Mouse (Mus musculus) left cerebral cortex, postnatal 25 days (tissue): ENCODE results near the gene Stxbp2. TPM values are rescaled to one million over a fixed set of nuclear protein-coding genes. Genes with fewer than 3 reads are reported as not detected.
A peak's percentile ranks its signal among the peaks of the same experiment; 100 is the strongest.

Source experiments
- DNase-seq, 2 experiments: peaks; one replicate each; pipeline ENCODE4 v3.0.0; 2022; ENCODE audit warnings: low spot score in 2 of 2, mixed read lengths in 1 of 2
- intact Hi-C: fragments of 180-260 bp; cut with DNase I; formaldehyde crosslinking; loops from one replicate; pipeline ENCODE4 v1.15.1; 2025
- total RNA-seq, 2 experiments: library from RNA; stranded (reverse); gene quantifications; 2 replicates each; pipeline ENCODE4 v1.2.3; 2021

The Stxbp2 gene
- total RNA-seq, 2 experiments from 2014 or later: 32.6 to 48.4 TPM

DNA sequence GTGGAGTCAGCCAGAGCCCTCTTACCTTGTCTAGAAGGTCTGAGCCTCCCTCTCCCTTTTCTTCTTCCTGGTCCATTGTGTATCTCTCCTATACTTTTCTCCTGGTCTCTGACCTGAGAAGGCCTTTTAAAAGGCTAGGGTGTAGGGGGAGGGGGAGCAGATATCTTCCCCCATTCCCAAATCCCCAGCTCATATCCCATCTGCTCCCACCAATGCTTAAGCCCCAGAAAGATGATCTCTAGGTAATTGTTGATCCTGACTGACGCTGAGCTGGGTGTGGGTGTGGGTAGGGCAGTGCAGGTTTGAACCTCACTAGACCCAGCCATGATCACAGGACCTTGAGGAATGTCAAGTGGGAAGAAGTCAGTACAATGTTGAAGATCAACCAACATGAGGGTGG lies 5.3 kb upstream of the Stxbp2 start, which contains the start of gene Pcp2:
Gene Pcp2 (minus strand): TSS at position 101 of the 400 bp plus-strand sequence.
- no peak for DNase-seq
- intact Hi-C loops: no loop called here

DNA sequence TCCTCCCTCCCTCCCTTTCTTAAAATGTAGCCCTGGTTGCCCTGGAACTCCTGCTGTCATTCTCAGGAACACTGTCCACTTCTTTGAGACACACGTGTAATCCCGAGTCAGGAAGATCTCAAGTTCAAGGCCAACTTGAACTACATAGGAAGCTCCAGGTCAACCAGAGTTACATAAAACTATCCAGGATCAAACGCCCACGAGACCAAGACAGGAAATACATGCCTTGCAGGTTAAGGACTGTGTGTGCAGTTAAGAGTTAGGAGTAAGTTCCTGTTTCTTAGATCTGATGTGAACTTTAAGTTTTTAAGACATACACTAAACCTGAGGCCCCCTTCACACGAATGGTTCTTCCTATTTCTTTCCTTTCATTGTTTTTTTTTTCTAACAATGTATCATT lies 3.8 kb upstream of the Stxbp2 start:
- intact Hi-C loops: loop anchor here (1.0 kb wide), 1 partner anchor 45 kb away; the partner anchor contains the start of gene Fcor
- no peak for DNase-seq

DNA sequence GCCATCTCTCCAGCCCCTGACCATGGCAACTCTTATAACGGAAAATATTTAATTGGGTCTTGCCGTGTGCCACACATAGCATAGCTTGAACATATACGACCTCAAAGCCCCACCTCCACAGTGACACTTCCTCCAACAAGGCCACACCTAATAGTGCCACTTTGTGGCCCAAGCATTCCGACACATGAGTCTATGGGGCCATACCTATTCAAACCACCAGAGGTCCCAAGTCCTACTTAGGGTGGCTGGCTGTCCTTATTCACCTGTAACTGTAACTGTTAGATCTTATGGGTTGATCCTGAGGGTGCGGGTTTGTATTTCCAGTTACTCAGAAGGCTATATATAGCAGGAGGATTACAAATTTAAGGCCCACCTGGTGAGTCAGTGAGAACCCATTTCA lies 2.7 kb upstream of the Stxbp2 start:
- intact Hi-C loops: no loop called here
- peak in 1 of 2 experiments; percentile 52 for DNase-seq

DNA sequence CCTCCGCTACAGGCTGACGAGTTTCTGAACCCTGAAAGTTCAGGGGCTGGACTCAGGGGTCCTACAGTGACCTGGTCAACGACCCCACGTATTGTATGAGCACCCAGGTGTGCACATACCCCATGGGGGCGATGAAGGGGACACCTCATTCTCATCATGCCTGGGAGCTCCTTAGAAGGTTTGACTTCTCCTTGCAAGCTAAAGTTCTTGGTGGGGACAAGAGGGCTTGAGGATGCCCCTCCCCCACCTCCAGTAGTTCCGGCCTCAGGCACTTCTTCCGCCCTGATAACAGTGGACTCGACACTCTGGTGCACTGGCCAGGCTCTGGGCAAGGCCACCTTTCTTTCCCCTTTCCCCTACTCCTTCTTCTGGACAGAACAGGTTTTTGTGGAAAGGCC lies 722 bp downstream of the Stxbp2 start:
- intact Hi-C loops: no loop called here
- DNase-seq: no peak

DNA sequence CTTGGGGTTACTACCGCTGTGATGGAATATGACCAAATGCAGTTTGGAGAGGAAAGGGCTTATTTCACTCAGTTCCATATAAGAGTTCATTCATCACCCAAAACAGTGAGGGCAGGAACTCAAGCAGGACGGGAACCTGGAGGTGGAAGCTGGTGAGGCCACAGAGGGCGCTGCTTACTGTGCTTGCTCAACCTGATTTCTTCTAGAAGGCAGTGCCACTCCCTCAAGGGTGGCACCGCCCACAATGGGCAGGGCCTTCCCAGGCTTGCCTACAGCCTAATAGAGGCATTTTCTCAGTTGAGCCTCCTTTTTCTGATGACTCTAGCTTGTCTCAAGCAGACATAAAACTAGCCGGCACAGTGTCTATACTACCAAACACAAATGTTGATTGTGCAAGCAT lies 15.0 kb downstream of the Stxbp2 start:
- intact Hi-C loops: no loop called here
- DNase-seq: peak in 1 of 2 experiments; percentile 12

DNA sequence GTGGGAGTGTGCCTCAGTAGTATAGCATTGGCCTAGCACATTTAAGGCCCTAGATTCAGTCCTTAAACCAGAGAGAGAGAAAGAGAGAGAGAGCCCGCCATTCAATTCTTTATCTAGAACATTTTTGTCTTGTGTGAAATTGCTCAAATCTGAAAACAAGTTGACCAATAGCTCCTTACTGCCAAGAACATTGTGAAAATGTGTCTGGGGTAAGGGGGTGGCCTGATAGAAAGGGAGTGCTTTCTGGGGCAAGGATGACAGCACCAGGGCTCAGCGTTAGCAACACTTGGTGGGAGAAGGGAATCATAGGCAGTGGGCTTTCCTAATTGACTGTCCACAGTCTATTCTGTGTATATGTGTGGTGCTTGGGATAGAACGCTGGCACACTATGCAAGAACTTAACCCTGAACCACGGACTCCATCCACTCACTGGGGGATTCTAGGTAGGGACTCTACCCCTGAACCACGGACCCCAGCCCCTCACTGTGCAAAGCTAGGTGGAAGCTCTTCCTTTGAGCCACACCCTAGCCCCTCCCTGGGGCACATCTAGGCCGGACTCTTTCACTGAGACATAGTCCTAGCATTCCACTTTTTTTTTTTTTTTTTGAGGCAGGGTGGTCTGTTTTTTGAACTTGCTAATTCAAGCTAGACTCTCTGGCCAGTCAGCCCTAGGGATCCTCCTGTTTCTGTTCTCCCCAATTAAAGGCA lies 16.2 kb downstream of the Stxbp2 start:
- DNase-seq: no peak
- intact Hi-C loops: no loop called here

DNA sequence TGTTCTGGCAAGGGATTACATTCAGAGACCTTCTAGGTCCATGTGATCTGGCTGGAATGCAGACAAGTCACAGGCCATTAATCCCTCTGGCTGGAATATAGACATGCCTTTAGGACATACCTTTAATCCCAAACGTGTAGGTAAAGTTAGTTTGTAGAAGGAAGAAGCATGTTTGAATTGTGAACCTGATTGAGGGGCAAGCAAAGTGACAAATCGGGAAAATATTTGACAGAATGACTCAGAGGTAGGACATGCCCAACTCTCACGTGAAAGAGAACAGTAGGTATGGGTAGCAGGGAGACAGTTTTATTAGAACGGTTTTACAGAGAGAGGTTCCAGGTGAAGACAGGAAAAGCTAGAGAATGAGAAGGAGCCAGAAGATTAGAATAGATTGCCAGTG lies 16.8 kb downstream of the Stxbp2 start:
- no peak for DNase-seq
- intact Hi-C loops: no loop called here

DNA sequence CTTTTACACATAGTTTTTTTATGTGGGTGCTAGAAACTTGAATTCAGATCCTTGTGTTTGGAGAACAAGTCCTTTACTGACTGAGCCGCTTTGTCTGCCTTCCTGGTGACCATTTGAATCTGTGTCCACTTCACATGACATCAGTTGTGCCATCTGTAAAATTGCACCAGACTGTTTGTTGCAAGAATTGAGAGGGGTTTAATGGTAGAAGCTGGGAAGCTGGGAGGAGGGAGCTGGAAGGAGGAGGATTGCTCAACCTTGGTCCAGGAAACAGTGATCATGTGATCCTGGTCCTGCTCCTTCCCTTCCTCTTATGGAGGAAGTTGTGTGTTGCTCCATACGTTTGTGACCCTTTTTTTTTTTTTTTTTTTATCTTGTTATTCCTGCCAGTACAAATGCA lies 17.5 kb downstream of the Stxbp2 start:
- intact Hi-C loops: no loop called here
- DNase-seq: no peak

DNA sequence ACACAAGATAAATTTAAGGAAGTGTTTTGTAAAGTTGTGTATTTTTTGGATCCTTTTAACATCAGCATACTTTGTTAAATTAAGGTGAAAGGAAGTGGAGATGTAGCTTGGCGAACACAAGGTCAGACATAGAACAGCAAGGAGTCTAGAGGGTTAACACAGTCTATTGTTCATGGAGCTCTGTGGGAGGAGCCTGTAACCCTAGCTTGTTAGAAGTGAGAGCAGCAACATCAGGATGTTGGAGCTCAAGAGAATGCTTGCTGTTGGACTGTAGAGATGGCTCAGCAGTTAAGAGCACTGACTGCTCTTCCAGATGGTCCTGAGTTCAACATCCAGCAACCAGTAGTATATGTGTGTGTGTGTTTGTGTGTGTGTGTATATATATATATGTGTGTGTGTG lies 18.2 kb downstream of the Stxbp2 start:
- intact Hi-C loops: no loop called here
- DNase-seq: no peak

DNA sequence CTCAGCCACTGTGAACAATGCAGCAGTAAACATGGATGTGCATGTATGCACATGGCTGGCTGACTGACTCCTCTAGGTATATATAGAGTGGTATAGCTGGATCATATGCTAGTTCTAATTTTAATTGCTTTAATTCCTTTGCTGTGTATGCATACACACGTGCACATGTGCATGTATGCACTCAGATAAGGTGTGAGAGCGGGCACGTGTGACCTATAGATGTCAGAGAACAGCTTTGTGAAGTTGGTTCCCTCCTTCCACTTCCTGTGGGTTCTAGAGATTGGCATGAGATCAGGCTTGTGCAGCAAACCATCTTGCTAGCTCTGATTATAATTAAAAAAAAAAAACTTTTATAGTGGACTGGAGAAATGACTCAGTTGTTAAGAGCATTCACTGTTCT lies 22.1 kb downstream of the Stxbp2 start:
- no peak for DNase-seq
- intact Hi-C loops: no loop called here

DNA sequence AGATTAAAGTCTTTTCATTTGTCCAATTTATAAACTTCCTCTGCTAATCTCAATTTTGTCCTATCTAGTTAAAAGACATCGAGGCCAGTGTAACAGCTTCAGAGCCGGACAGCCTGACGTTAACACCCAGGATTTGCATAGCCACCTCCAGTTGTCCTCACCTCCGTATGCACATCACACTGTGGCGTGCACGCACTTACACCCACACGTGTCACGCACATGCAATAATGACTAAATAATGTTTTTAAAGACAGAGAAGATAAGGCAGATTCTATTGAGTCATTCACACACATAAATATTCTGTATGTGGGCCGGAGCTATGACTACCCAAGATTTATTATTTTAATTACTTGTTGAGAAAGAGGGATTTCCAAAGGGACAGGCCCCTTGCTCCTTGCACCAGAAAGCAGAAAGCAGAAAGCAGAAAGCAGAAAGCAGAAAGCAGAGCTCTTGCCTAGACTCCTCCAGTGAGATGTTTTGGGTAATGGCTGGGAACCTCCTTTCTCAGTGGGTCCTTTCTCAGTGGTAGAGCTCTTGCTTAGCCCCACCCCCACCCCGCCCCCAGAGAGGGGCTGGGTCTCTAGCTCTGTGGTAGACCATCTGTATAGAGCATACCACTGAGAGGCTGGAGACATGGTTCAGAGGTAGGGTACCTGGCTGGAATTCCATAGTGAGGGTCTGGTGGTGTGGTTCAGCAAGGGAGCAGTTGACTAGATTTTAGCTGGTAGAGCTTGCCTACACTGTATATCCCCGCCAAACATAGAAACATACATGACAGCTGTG lies 24.2 kb downstream of the Stxbp2 start:
- peak; percentile 7 to 24 for DNase-seq
- intact Hi-C loops: no loop called here

DNA sequence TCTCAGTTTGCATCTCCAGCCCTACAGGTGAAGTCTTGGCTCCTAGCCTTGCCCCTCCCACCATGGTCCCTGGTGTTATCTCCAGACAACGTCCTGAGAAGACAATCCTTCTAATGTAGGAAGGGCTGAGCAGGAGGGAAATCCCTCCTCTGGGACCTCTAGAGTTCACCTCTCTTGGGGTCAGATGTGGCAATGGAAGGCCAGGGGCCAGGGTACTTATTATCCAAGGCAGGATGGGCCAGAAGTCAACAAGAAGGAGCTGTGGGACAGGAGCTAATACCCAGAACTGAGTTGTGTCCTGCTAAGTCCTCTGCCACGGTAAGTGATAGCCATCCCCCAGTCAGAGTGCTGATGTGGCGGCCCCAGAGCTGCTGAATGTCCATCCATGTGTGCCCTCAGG lies 24.8 kb downstream of the Stxbp2 start, which contains the start of gene Retn:
Gene Retn (plus strand): TSS at position 245 of the 400 bp plus-strand sequence.
- intact Hi-C loops: no loop called here
- DNase-seq: no peak

DNA sequence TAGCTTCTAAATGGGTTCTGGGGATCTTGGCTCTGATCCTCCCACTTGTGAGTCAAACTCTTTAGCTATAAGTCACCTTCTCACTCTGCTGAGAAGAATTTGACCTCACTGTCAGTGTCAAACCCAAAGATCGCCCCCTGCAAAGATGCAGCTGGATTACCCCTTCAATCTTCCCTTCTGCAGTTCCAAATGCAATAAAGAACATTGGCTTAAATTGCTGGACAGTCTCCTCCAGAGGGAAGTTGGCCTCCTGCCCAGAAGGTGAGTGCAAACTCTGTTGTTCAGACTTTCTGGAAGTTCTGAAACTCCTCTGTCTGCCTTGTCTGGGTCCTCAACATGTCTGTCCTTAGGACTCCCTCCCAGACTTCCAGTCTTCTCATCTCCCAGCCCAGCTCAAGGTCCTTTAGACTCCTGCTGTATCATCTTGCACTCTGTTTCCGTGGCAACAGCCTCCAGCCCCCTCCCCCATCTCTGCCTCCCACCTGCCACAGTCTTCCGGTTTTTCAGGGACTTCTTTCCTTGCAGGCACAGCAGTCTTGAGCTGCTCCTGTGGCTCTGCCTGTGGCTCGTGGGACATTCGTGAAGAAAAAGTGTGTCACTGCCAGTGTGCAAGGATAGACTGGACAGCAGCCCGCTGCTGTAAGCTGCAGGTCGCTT lies 26.1 kb downstream of the Stxbp2 start:
- intact Hi-C loops: no loop called here
- DNase-seq: peak; percentile 30 to 66

DNA sequence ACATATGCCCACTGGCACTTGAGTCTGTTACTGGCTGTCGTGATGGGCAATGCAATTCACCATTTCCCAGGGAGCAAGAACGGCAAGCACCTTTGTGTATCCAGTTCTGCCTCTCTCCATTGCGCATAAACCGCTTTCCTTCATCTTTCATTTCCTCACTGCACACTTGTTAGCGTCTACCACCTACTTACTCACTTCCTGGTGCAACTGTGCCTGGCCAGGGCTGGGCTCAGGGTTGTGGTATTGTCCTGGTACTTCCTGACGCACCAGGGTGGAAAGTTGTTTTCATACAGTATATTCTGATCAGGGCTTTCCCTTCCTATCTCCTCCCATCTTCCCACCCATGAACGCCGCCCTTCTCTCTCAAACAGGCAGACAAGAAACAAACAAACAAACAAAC lies 30.1 kb downstream of the Stxbp2 start:
- DNase-seq: no peak
- intact Hi-C loops: no loop called here

DNA sequence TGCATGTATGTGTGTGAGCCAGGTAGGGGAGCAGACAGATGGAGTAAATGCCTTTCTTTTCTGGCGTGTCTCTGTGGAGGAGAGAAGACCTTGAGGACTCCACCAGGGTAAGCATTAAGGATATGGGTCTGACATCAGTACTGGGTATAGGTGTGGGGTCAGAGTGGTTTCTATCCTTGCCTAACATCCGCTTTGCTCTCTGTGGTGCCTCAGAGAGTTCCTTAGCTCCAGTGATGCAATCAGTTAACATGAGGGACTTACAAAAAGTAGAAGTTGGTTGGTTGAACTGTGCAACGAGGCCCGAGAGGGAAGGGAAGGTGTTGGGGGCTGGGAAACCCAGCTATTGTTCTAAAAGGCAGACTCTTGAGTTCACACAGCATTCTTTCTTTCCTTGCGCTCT lies 33.6 kb downstream of the Stxbp2 start:
- DNase-seq: no peak
- intact Hi-C loops: no loop called here

DNA sequence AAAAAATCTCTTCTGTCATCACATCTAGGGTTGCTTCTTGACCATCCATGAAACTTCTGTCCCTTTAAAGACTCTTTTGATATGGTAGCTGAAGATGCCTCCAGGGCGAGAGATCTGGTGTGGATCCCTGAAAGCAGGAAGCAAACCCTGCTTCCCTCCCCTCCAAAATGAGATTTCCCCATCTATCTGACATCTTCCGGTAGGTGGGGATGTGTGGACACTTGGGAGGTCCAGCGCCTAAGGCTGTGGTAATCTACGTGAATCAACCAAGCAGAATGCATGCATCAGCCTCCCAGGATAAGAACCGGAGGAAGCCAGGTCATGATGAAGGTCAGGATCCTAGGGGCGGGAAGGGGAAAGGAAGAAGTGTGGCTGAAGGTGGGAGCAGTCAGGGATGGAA lies 34.8 kb downstream of the Stxbp2 start, which contains the start of gene Mcemp1:
Gene Mcemp1 (plus strand): TSS at position 248 of the 400 bp plus-strand sequence.
- DNase-seq: no peak
- intact Hi-C loops: no loop called here

DNA sequence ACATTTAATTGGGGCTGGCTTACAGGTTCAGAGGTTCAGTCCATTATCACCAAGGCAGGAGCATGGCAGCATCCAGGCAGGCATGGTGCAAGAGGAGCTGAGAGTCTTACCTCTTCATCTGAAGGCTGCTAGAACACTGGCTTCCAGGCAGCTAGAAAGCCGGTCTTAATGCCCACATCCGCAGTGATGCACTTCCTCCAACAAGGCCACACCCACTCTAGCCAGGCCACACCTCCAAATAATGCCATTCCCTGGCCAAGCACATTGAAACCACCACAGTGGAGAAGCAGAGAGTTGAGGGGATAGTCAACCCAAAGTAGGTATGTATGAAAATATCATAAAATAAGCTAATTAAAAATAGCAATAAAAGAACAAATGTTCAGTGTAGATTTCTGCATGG lies 39.6 kb downstream of the Stxbp2 start:
- no peak for DNase-seq
- intact Hi-C loops: no loop called here

DNA sequence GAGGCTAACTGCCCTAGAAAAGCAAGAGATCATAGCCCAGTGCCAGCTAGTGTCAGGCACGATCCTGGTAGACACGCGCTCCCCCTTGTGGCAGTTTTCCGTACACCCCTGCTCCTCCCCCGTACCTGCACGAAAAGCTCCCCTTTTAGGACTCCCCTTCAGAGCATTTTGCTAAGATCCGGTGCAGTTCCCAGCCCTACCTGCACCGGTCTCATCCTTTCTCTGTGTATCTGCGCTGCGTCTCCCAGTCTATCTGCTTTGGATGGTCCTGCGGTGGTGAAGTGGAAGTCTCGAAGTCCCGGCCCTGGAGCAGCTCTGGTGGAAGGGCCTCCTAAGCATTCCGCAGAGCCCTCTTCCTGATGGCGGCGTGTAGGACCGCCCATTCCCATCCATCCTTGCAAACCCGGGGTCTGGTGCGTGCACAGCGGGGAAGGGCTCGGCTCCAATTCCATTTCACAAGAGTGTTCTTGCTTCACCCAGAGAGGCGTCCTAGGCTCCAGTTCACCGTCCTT lies 41.3 kb downstream of the Stxbp2 start, which contains the start of gene Fcor:
Gene Fcor (minus strand): TSS at position 383 of the 512 bp plus-strand sequence.
- peak; percentile 90 to 91 for DNase-seq
- intact Hi-C loops: loop anchor here (1.0 to 2.0 kb wide), 2 partner anchors 45 to 113 kb away; no protein-coding TSS in a partner anchor

DNA sequence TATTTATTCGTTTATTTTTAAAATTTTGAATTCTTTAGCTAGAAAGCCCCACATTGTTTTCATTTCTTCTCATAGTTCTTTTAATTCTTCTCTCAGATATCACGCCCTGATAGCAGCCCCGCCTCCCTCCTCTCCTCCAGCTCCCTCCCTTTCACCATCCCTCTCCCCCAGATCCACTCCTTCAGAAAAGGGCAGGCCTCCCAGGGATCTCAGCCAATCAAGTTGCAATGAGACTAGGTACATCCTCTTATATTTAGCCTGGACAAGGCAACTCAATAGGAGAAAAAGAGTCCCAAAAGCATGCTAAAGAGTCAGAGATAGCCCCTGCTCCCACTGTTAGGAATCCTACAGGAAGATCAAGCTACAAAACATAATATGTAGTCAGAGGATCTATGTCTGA lies 43.9 kb downstream of the Stxbp2 start:
- intact Hi-C loops: loop anchor here (5.0 kb wide), 1 partner anchor 212 kb away; no protein-coding TSS in a partner anchor
- DNase-seq: no peak
